Mouse (Mus musculus) limb, embryonic 11.5 days (tissue): Measurements from ENCODE around the gene Lsamp. TPM values are rescaled to one million over a fixed set of nuclear protein-coding genes. Genes with fewer than 3 reads are reported as not detected.

ENCODE experiments used
- ATAC-seq: fragments of 200-750 bp; cut with Nextera tagmentation; 2 replicates; pipeline ENCODE4 v1.8.0; 2017; ENCODE audit warnings: low read depth; ENCODE audit not compliant: insufficient number of reproducible peaks, low FRiP score, low TSS enrichment
- DNase-seq: peaks from one replicate; pipeline ENCODE4 v3.0.0-alpha.2; 2015; ENCODE audit warnings: low spot score
- H3K27ac ChIP-seq: fragments of 300-500 bp; sonication (generic); replicated peaks from 2 replicates; pipeline ENCODE4 v1.5.1; 2014; ENCODE audit warnings: low read depth, mild to moderate bottlenecking, low read length
- H3K27me3 ChIP-seq: fragments of 300-500 bp; sonication (generic); 2 replicates; pipeline ENCODE4 v1.6.1; 2014; ENCODE audit warnings: mild to moderate bottlenecking, low read length, mixed read lengths; ENCODE audit not compliant: control insufficient read depth, insufficient read depth
- H3K36me3 ChIP-seq: fragments of 300-500 bp; sonication (generic); 2 replicates; pipeline ENCODE4 v1.6.1; 2014; ENCODE audit warnings: mild to moderate bottlenecking, low read length, moderate library complexity, mixed read lengths; ENCODE audit not compliant: control insufficient read depth, insufficient read depth
- H3K4me1 ChIP-seq: fragments of 300-500 bp; sonication (generic); 2 replicates; pipeline ENCODE4 v1.6.1; 2014; ENCODE audit warnings: low read length, mixed read lengths; ENCODE audit not compliant: control insufficient read depth, insufficient read depth
- H3K4me2 ChIP-seq: fragments of 300-500 bp; sonication (generic); 2 replicates; pipeline ENCODE4 v1.6.1; 2014; ENCODE audit warnings: low read depth, mild to moderate bottlenecking, moderate library complexity; ENCODE audit not compliant: severe bottlenecking
- H3K4me3 ChIP-seq: fragments of 300-500 bp; sonication (generic); 2 replicates; pipeline ENCODE4 v1.5.1; 2014; ENCODE audit warnings: low read depth, low read length
- H3K9ac ChIP-seq: fragments of 300-500 bp; sonication (generic); 2 replicates; pipeline ENCODE4 v1.6.1; 2014; ENCODE audit warnings: mild to moderate bottlenecking, low read length
- H3K9me3 ChIP-seq: fragments of 300-500 bp; sonication (generic); 2 replicates; pipeline ENCODE4 v1.6.1; 2016; ENCODE audit warnings: low read length; ENCODE audit not compliant: control insufficient read depth
- whole genome bisulfite sequencing: fragments of 180-500 bp; shearing (Covaris S2); extraction: QIAGEN DNeasy Blood & Tissue Kit; methylation state at CpG from one replicate; pipeline ENCODE4 v1.1.7; 2014; 5-methylcytosine and 5-hydroxymethylcytosine counted together
- polyA plus RNA-seq: library from polyadenylated mRNA; unstranded; fragments of >200 nt; fragmentation: Nextera tagmentation; extraction: Ambion mirVana; gene quantifications from 2 replicates; pipeline ENCODE4 v1.2.1, GENCODE M21; 2014

The Lsamp gene
- polyA plus RNA-seq, 1 experiment from 2014 or later: 3.1 TPM

GRCm38 (mm10) chr16:41820369-41820768 lies 1836.2 kb downstream of the Lsamp start:
- WGBS: 53% methylated on average over 6 of the region's 6 CpGs
- Histone ChIP-seq H3K4me2 (no peak overlapping the region), H3K36me3 (no peaks in the 10 kb centered on the region), H3K9me3 (no peaks in the 10 kb centered on the region), H3K27ac (no peak overlapping the region), H3K4me1 (no peaks in the 10 kb centered on the region), H3K27me3 (no peaks in the 10 kb centered on the region), H3K4me3 (no peak overlapping the region), H3K9ac (no peak overlapping the region)
- ATAC-seq (peak; percentile 77; the same call in 1 of the 2 replicates), DNase-seq (peak; percentile 42)

GRCm38 (mm10) chr16:41826899-41827604 lies 1842.9 kb downstream of the Lsamp start:
- Histone ChIP-seq H3K9me3 (no peaks in the 10 kb centered on the region), H3K4me2 (no peak overlapping the region), H3K27ac (no peak overlapping the region), H3K36me3 (no peaks in the 10 kb centered on the region), H3K9ac (no peak overlapping the region), H3K4me1 (no peaks in the 10 kb centered on the region), H3K27me3 (no peaks in the 10 kb centered on the region), H3K4me3 (no peak overlapping the region)
- no peak for DNase-seq
- ATAC-seq: no peak
- WGBS: 68% methylated on average over 5 of the region's 5 CpGs

- H3K27me3 ChIP-seq: no peaks in the 10 kb centered on the region
- no peak overlapping the region for H3K4me2 ChIP-seq
- 83% methylated on average over 3 of the region's 3 CpGs for WGBS
- H3K4me3 ChIP-seq: no peak overlapping the region
- no peaks in the 10 kb centered on the region for H3K9me3 ChIP-seq
- H3K27ac ChIP-seq: no peak overlapping the region
- ATAC-seq: no peak
- DNase-seq: no peak
- H3K36me3 ChIP-seq: no peaks in the 10 kb centered on the region
- H3K9ac ChIP-seq: no peak overlapping the region
- H3K4me1 ChIP-seq: no peaks in the 10 kb centered on the region
Observed at GRCm38 (mm10) chr16:41827605-41827948, 1843.4 kb downstream of the Lsamp start.

GRCm38 (mm10) chr16:41834637-41835036 lies 1850.5 kb downstream of the Lsamp start:
- Histone ChIP-seq H3K36me3 (no peaks in the 10 kb centered on the region), H3K27ac (no peak overlapping the region), H3K4me2 (no peak overlapping the region), H3K4me3 (no peak overlapping the region), H3K9ac (no peak overlapping the region), H3K4me1 (no peaks in the 10 kb centered on the region), H3K9me3 (no peaks in the 10 kb centered on the region), H3K27me3 (no peaks in the 10 kb centered on the region)
- DNase-seq (no peak), ATAC-seq (no peak)
- WGBS: 70% methylated on average over 3 of the region's 3 CpGs

- Histone ChIP-seq H3K4me1 (no peaks in the 10 kb centered on the region), H3K4me3 (no peak overlapping the region), H3K27ac (no peak overlapping the region), H3K36me3 (no peaks in the 10 kb centered on the region), H3K27me3 (no peaks in the 10 kb centered on the region), H3K9ac (no peak overlapping the region), H3K9me3 (no peaks in the 10 kb centered on the region), H3K4me2 (no peak overlapping the region)
- 52% methylated on average over 6 of the region's 6 CpGs for WGBS
- no peak for ATAC-seq
- DNase-seq: no peak
Observed at GRCm38 (mm10) chr16:41835745-41836144, 1851.6 kb downstream of the Lsamp start.

- DNase-seq (no peak), ATAC-seq (no peak)
- H3K27ac ChIP-seq: no peak overlapping the region
- H3K36me3 ChIP-seq: no peaks in the 10 kb centered on the region
- 78% methylated on average over 2 of the region's 2 CpGs for WGBS
- H3K4me2 ChIP-seq: no peak overlapping the region
- H3K27me3 ChIP-seq: no peaks in the 10 kb centered on the region
- H3K4me1 ChIP-seq: no peaks in the 10 kb centered on the region
- H3K9ac ChIP-seq: no peak overlapping the region
- no peaks in the 10 kb centered on the region for H3K9me3 ChIP-seq
- no peak overlapping the region for H3K4me3 ChIP-seq
Observed at GRCm38 (mm10) chr16:41839751-41840404, 1855.7 kb downstream of the Lsamp start.

GRCm38 (mm10) chr16:41846903-41847302 lies 1862.7 kb downstream of the Lsamp start:
- no peak for DNase-seq
- Histone ChIP-seq H3K4me2 (no peak overlapping the region), H3K4me1 (no peaks in the 10 kb centered on the region), H3K9ac (no peak overlapping the region), H3K9me3 (no peaks in the 10 kb centered on the region), H3K36me3 (no peaks in the 10 kb centered on the region), H3K27me3 (no peaks in the 10 kb centered on the region), H3K27ac (no peak overlapping the region), H3K4me3 (no peak overlapping the region)
- no peak for ATAC-seq
- 90% methylated on average over 6 of the region's 6 CpGs for WGBS

GRCm38 (mm10) chr16:41871917-41872593 lies 1887.9 kb downstream of the Lsamp start:
- no peak overlapping the region for H3K9ac ChIP-seq
- H3K27ac ChIP-seq: no peak overlapping the region
- H3K4me2 ChIP-seq: no peak overlapping the region
- DNase-seq (no peak), ATAC-seq (no peak)
- no peak overlapping the region for H3K4me3 ChIP-seq
- WGBS: 87% methylated on average over 6 of the region's 6 CpGs
- H3K36me3 ChIP-seq: no peaks in the 10 kb centered on the region
- no peaks in the 10 kb centered on the region for H3K9me3 ChIP-seq
- H3K27me3 ChIP-seq: no peaks in the 10 kb centered on the region
- no peaks in the 10 kb centered on the region for H3K4me1 ChIP-seq
